Mouse (Mus musculus) megakaryocyte, embryonic 14.5 days (primary cell): Measurements from ENCODE around the gene Lmo7.

Experiments used
- FLI1 ChIP-seq: IDR thresholded peaks from 2 replicates; pipeline ENCODE4 v1.6.1; 2012; ENCODE audit warnings: low read length, inconsistent platforms, mixed read lengths
- GATA1 ChIP-seq: IDR thresholded peaks from 3 replicates; pipeline ENCODE4 v1.6.1; 2012; ENCODE audit warnings: mixed read lengths, low read length, inconsistent platforms, borderline replicate concordance

DNA sequence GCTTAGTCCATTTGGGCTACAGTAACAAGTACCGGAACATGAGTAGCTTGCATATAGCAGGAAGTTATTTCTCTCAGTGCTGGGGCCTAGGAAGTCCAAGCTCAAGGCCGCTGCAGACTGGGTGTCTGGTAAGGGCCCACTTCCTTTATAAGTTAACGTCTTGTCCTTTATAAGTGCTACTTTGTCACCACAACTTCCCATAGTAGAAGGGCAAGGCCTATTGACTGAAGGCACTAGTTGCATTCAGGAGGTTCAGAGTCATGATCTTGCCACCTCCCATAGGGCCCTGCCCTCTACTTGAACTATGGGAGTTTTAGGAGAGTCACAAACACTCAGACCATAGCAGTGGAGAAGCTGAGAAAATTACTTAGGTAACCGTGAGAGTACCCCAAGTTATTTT lies 74.4 kb downstream of the Lmo7 start:
- no peak for TF ChIP-seq GATA1
- TF ChIP-seq FLI1, result no peak
